ENCODE assay signal across 13 mouse cellular contexts in genomic region chr19:31767004-31767403, GRCm38 (mm10). TPM values are rescaled to one million over a fixed set of nuclear protein-coding genes. Genes with fewer than 3 reads are reported as not detected.
DNase-seq lines count a peak whose midpoint lies in the region; ATAC-seq and TF ChIP-seq lines count a peak whose summit lies in the region.
"Had no signal": no experiment of that assay in that cellular context is flagged by ENCODE, and none has a peak within 500 bp of the region (broad histone marks: within the 10 kb centered on the region; RNA-seq: fewer than 3 reads in every experiment).

No protein-coding gene starts in this region.

- H3K4me2 ChIP-seq in forebrain, postnatal 0 days (ENCODE audit: low read depth): no peak overlapping the region
- H3K4me2 ChIP-seq: stomach, embryonic 15.5 days had no signal

- no peaks in the 10 kb centered on the region for H3K36me3 ChIP-seq in forebrain, postnatal 0 days (ENCODE audit: insufficient read depth)
- no peaks in the 10 kb centered on the region for H3K36me3 ChIP-seq in forebrain, embryonic 10.5 days (replicated peaks)
- H3K36me3 ChIP-seq: stomach, embryonic 15.5 days had no signal

- H3K9ac ChIP-seq in forebrain, postnatal 0 days: no peak overlapping the region
- H3K9ac ChIP-seq: stomach, embryonic 15.5 days had no signal

- 5% methylated on average over 3 of the region's 3 CpGs for WGBS in forebrain, postnatal 0 days
- WGBS in forebrain, embryonic 10.5 days: 17% methylated on average over 3 of the region's 3 CpGs

- peak; percentile 45 for TF ChIP-seq CTCF in forebrain, postnatal 0 days (IDR thresholded peaks at IDR 0.05; ENCODE audit: low read depth)
- TF ChIP-seq CTCF in layer of hippocampus, adult 2 months (conservative IDR thresholded peaks at IDR 0.05): peak; percentile 71
- TF ChIP-seq CTCF in brain, embryonic 14.5 days (IDR thresholded peaks at IDR 0.05; ENCODE audit: borderline replicate concordance, extremely low read depth, insufficient read depth, insufficient read length): no peak

- no peak overlapping the region for H3K27ac ChIP-seq in forebrain, postnatal 0 days (ENCODE audit: low read depth, low read length)
- H3K27ac ChIP-seq in forebrain, embryonic 10.5 days: no peak overlapping the region
- H3K27ac ChIP-seq in layer of hippocampus, adult 2 months: no peak overlapping the region
- H3K27ac ChIP-seq: stomach, embryonic 15.5 days had no signal

- DNase-seq in forebrain, postnatal 0 days: peak; percentile 42
- DNase-seq in forebrain, embryonic 10.5 days (ENCODE audit: extremely low spot score, low spot score): no peak
- DNase-seq in layer of hippocampus, adult 2 months (ENCODE audit: low spot score in 2 of 2): peak in 1 of 2 experiments; percentile 7
- no peak for DNase-seq in layer of hippocampus, postnatal 10 days (ENCODE audit: low spot score in 2 of 2)
- peak; percentile 59 for DNase-seq in 416B (ENCODE audit: low read depth)
- DNase-seq in brain, embryonic 14.5 days (ENCODE audit: low read depth): peak; percentile 59
- no peak for DNase-seq in layer of hippocampus, postnatal 36 days
- no peak for DNase-seq in adrenal gland, postnatal 25 days
- DNase-seq: cerebellum, adult 11-12 months; left cerebral cortex, postnatal 4 days; right cerebral cortex, postnatal 14 days had no signal

- H3K9me3 ChIP-seq in forebrain, postnatal 0 days (ENCODE audit: low read length): no peaks in the 10 kb centered on the region
- H3K9me3 ChIP-seq in forebrain, embryonic 10.5 days: no peaks in the 10 kb centered on the region
- H3K9me3 ChIP-seq: stomach, embryonic 15.5 days had no signal

- peaks cover 30% of the 10 kb centered on the region for H3K27me3 ChIP-seq in forebrain, postnatal 0 days (ENCODE audit: insufficient read depth, low read length)
- peaks cover 38% of the 10 kb centered on the region for H3K27me3 ChIP-seq in forebrain, embryonic 10.5 days (ENCODE audit: poor library complexity, severe bottlenecking)
- H3K27me3 ChIP-seq: stomach, embryonic 15.5 days had no signal

- H3K4me3 ChIP-seq in forebrain, postnatal 0 days (ENCODE audit: low read depth, low read length): no peak overlapping the region
- no peak overlapping the region for H3K4me3 ChIP-seq in forebrain, embryonic 10.5 days
- no peak overlapping the region for H3K4me3 ChIP-seq in layer of hippocampus, adult 2 months
- H3K4me3 ChIP-seq: erythroblast, embryonic 14.5 days; stomach, embryonic 15.5 days had no signal

- no peak for TF ChIP-seq POLR2A in brain, embryonic 14.5 days (IDR thresholded peaks at IDR 0.05; ENCODE audit: borderline replicate concordance, extremely low read depth, insufficient read depth, insufficient read length, poor library complexity, severe bottlenecking)

- peaks cover 9% of the 10 kb centered on the region for H3K4me1 ChIP-seq in forebrain, postnatal 0 days (ENCODE audit: insufficient read depth)
- peaks cover 35% of the 10 kb centered on the region for H3K4me1 ChIP-seq in forebrain, embryonic 10.5 days

- ATAC-seq in forebrain, postnatal 0 days: no peak

RNA-seq across cellular contexts. Expression of gene Prkg1, which starts 2.2 kb away (rescaled TPM):
- total RNA-seq in forebrain, postnatal 0 days (2014; rRNA removed): 9.9 and 10.6 TPM in 2 replicates
- polyA plus RNA-seq in forebrain, postnatal 0 days (2015; fragmentation: Nextera tagmentation; extraction: Ambion mirVana): 1.8 and 3.2 TPM in 2 replicates
- 3.5 and 3.9 TPM in 2 replicates for polyA plus RNA-seq in forebrain, embryonic 10.5 days (2016; fragmentation: Nextera tagmentation; extraction: Ambion mirVana)
- total RNA-seq in layer of hippocampus, adult 2 months (2021): 10 to 100 TPM; 24.6 to 25.7 TPM
- 10 to 100 TPM; 21.7 to 23.2 TPM for total RNA-seq in layer of hippocampus, postnatal 10 days (2021)
- 1.9 and 4.5 TPM in 2 replicates for polyA plus RNA-seq in brain, embryonic 14.5 days (2012; rRNA removed)
- total RNA-seq in layer of hippocampus, postnatal 36 days (2021): 10 to 100 TPM; 24.3 to 28.4 TPM
- 7.7 and 8.2 TPM in 2 replicates for total RNA-seq in adrenal gland, postnatal 25 days (2021)
- polyA plus RNA-seq: erythroblast, embryonic 14.5 days had no signal

Comparison
In these comparisons a context has a peak if more than half of its experiments do, and no peak if none do; other contexts are left out.
1. DNase-seq: peak in forebrain, postnatal 0 days (single experiment), 416B (single experiment) and brain, embryonic 14.5 days (single experiment); none in forebrain, embryonic 10.5 days (single experiment), layer of hippocampus, postnatal 10 days (0 of 2), layer of hippocampus, postnatal 36 days (0 of 2) and adrenal gland, postnatal 25 days (single experiment).